Mouse (Mus musculus): ENCODE results near the gene Osbp2. TPM values are rescaled to one million over a fixed set of nuclear protein-coding genes. Genes with fewer than 3 reads are reported as not detected.
"Not testable (repeated sequence)": the region's sequence is repeated elsewhere in the genome, so short reads cannot be mapped to it uniquely, and the experiment has no call there.

Gene Osbp2
- total RNA-seq (2014; rRNA removed) (48.1 and 63.2 TPM in 2 replicates), polyA plus RNA-seq (2015; fragmentation: Nextera tagmentation; extraction: Ambion mirVana) (21.3 and 30.8 TPM in 2 replicates)

DNA sequence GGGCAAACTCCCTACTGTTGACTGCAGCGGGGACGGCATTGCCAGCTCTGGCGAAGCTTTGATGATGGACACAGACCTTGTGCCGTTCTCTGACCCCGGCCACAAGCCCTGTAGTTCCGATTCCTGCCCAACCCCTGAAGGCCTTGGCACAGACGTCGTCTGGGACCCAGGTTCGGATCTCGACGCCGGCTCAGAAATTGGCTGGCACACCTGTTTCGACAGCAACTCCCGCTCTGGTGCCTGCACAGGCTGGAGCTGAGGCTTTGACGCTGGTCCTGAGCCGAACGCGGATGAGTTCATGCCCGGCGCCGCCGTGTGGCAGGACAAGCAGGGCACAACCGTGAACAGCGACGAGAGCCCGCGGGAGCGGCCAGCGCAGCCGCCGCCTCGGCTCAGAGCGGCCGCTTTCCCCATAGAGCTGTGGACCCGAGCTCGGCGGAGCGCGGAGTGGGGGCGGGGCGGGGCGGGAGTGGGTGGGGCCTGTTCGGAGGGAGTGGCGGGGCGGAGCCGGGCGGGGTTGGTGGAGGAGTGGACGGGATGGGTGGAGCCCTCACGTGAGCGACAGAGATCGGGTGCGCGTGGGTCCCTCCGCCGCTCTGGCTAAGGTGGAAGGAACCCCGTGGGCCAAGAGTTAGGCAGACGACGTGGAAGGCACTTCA, at the start of gene Osbp2:
TSS of gene Osbp2 (minus strand) at position 450 of the 659 bp plus-strand sequence.
- Histone ChIP-seq H3K27me3 (ENCODE audit: insufficient read depth, low read length) (no peaks in the 10 kb centered on the region), H3K4me2 (ENCODE audit: low read depth) (peak within 1 kb of the TSS; percentile 79), H3K4me1 (ENCODE audit: insufficient read depth) (peaks cover 11% of the 10 kb centered on the region; the same call in 1 of the 2 replicates), H3K4me3 (ENCODE audit: low read depth, low read length) (peak within 1 kb of the TSS; percentile 50), H3K9ac (peak within 1 kb of the TSS; percentile 64), H3K36me3 (ENCODE audit: insufficient read depth) (no peaks in the 10 kb centered on the region), H3K9me3 (ENCODE audit: low read length) (no peaks in the 10 kb centered on the region), H3K27ac (ENCODE audit: low read depth, low read length) (no peak within 1 kb of the TSS)
- DNase-seq: peak; percentile 83
- 4% methylated on average over 53 of the region's 58 CpGs for WGBS
- ATAC-seq: peak; percentile 95
- TF ChIP-seq CTCF (IDR thresholded peaks at IDR 0.05; ENCODE audit: low read depth): peak; percentile 62

DNA sequence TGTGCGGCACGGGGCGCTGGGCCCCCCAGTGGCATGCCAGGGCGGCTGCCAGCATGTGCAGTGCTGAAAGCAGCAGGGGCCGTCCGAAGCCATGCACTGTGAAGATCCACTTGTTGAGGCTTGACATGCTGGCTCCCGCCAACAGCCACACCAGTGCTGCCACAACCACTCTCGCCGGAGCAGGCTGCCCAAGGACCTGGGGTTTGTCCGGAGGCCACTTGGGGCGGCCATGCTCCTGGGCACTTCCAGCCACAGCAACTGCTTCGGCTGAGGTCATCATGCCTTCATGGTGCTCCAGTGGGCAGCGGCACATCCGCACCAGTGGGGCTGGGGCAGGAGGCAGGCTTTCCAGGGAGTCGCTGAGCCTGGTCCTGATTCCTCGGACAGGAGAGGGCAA, 49.2 kb upstream of the Osbp2 start:
- Histone ChIP-seq H3K4me2 (ENCODE audit: low read depth) (peak overlapping the region; percentile 92), H3K9ac (peak overlapping the region; percentile 73), H3K4me3 (ENCODE audit: low read depth, low read length) (peak overlapping the region; percentile 68), H3K4me1 (ENCODE audit: insufficient read depth) (peaks cover 23% of the 10 kb centered on the region), H3K27me3 (ENCODE audit: insufficient read depth, low read length) (no peaks in the 10 kb centered on the region), H3K9me3 (ENCODE audit: low read length) (no peaks in the 10 kb centered on the region), H3K36me3 (ENCODE audit: insufficient read depth) (no peaks in the 10 kb centered on the region), H3K27ac (ENCODE audit: low read depth, low read length) (peak overlapping the region; percentile 80)
- no peak for DNase-seq
- WGBS: 3% methylated on average over 16 of the region's 16 CpGs
- TF ChIP-seq CTCF (IDR thresholded peaks at IDR 0.05; ENCODE audit: low read depth): peak; percentile 40; the same call in 1 of the 2 replicates
- ATAC-seq: 0 out of 2 replicates have a peak, but pooled peaks have one; percentile 11

- H3K4me2 ChIP-seq (ENCODE audit: low read depth): peak overlapping the region; percentile 92
- H3K4me1 ChIP-seq (ENCODE audit: insufficient read depth): peaks cover 23% of the 10 kb centered on the region
- H3K4me3 ChIP-seq (ENCODE audit: low read depth, low read length): peak overlapping the region; percentile 68
- TF ChIP-seq CTCF (IDR thresholded peaks at IDR 0.05; ENCODE audit: low read depth): no peak
- DNase-seq (peak; percentile 66), ATAC-seq (no peak)
- H3K27me3 ChIP-seq (ENCODE audit: insufficient read depth, low read length): no peaks in the 10 kb centered on the region
- peak overlapping the region; percentile 80; the same call in 1 of the 2 replicates for H3K27ac ChIP-seq (ENCODE audit: low read depth, low read length)
- H3K9me3 ChIP-seq (ENCODE audit: low read length): no peaks in the 10 kb centered on the region
- H3K9ac ChIP-seq: peak overlapping the region; percentile 73
- 6% methylated on average over 19 of the region's 19 CpGs for WGBS
- peaks cover 5% of the 10 kb centered on the region for H3K36me3 ChIP-seq (ENCODE audit: insufficient read depth)
Measured at GRCm38 (mm10) chr11:3912100-3912874, 48.6 kb upstream of the Osbp2 start.

DNA sequence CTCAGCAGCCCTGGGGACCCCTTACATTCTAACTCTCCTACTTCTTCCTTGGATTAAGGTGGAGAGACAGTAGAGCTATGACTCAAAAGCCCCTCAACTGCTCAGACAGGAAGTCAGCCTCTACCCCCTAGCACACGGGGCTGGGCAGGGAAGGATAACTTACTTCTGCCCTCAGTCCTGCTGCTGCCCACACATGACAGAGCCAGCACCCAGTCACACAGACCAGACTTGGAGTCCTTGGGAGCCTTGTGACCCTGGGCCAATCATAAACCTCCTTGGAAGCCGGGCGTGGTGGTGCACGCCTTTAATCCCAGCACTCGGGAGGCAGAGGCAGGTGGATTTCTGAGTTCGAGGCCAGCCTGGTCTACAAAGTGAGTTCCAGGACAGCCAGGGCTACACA, 47.7 kb upstream of the Osbp2 start:
- ATAC-seq; H3K9me3 ChIP-seq (ENCODE audit: low read length); DNase-seq; H3K27me3 ChIP-seq (ENCODE audit: insufficient read depth, low read length); H3K27ac ChIP-seq (ENCODE audit: low read depth, low read length): not testable (repeated sequence)
- WGBS: 89% methylated on average over 6 of the region's 6 CpGs
- H3K4me2 ChIP-seq (ENCODE audit: low read depth): peak overlapping the region; percentile 92
- H3K9ac ChIP-seq: 0 out of 2 replicates have a peak overlapping the region, but pooled peaks have one; percentile 18
- H3K4me1 ChIP-seq (ENCODE audit: insufficient read depth): peaks cover 23% of the 10 kb centered on the region
- H3K4me3 ChIP-seq (ENCODE audit: low read depth, low read length): peak overlapping the region; percentile 21
- H3K36me3 ChIP-seq (ENCODE audit: insufficient read depth): peaks cover 13% of the 10 kb centered on the region

GRCm38 (mm10) chr11:3910513-3911310, 47.0 kb upstream of the Osbp2 start:
- peak overlapping the region; percentile 39 for H3K9ac ChIP-seq
- TF ChIP-seq CTCF (IDR thresholded peaks at IDR 0.05; ENCODE audit: low read depth): 0 out of 2 replicates have a peak, but pooled peaks have one; percentile 5
- H3K4me1 ChIP-seq (ENCODE audit: insufficient read depth): peaks cover 23% of the 10 kb centered on the region

GRCm38 (mm10) chr11:3909236-3909635, 45.5 kb upstream of the Osbp2 start:
- Histone ChIP-seq H3K4me3 (ENCODE audit: low read depth, low read length) (no peak overlapping the region), H3K36me3 (ENCODE audit: insufficient read depth) (peaks cover 22% of the 10 kb centered on the region), H3K9ac (no peak overlapping the region), H3K4me2 (ENCODE audit: low read depth) (peak overlapping the region; percentile 5; the same call in 1 of the 2 replicates), H3K27me3 (ENCODE audit: insufficient read depth, low read length) (no peaks in the 10 kb centered on the region), H3K27ac (ENCODE audit: low read depth, low read length) (no peak overlapping the region), H3K4me1 (ENCODE audit: insufficient read depth) (peaks cover 23% of the 10 kb centered on the region), H3K9me3 (ENCODE audit: low read length) (no peaks in the 10 kb centered on the region)
- ATAC-seq (no peak), DNase-seq (no peak)
- TF ChIP-seq CTCF (IDR thresholded peaks at IDR 0.05; ENCODE audit: low read depth): no peak
- WGBS: 91% methylated on average over 4 of the region's 4 CpGs

More at GRCm38 (mm10) chr11:3910513-3911310, 47.0 kb upstream of the Osbp2 start:
- no peaks in the 10 kb centered on the region for H3K9me3 ChIP-seq (ENCODE audit: low read length)
- H3K4me3 ChIP-seq (ENCODE audit: low read depth, low read length): peak overlapping the region; percentile 21
- H3K27me3 ChIP-seq (ENCODE audit: insufficient read depth, low read length): no peaks in the 10 kb centered on the region
- peak overlapping the region; percentile 92 for H3K4me2 ChIP-seq (ENCODE audit: low read depth)
- WGBS: 56% methylated on average over 5 of the region's 5 CpGs
- DNase-seq (no peak), ATAC-seq (no peak)
- H3K27ac ChIP-seq (ENCODE audit: low read depth, low read length): no peak overlapping the region
- peaks cover 20% of the 10 kb centered on the region for H3K36me3 ChIP-seq (ENCODE audit: insufficient read depth)
